Mouse (Mus musculus) forebrain, postnatal 0 days (tissue): ENCODE data around the gene Afap1. TPM values are rescaled to one million over a fixed set of nuclear protein-coding genes. Genes with fewer than 3 reads are reported as not detected.

Experiments used
- ATAC-seq: fragments of 200-750 bp; cut with Nextera tagmentation; 2 replicates; pipeline ENCODE4 v1.8.0; 2017; ENCODE audit warnings: mild to moderate bottlenecking, moderate library complexity
- DNase-seq: peaks from one replicate; pipeline ENCODE4 v3.0.0-alpha.2; 2015
- H3K27ac ChIP-seq: fragments of 300-500 bp; sonication (generic); 2 replicates; pipeline ENCODE4 v1.5.1; 2014; ENCODE audit warnings: low read depth, mild to moderate bottlenecking, antibody characterized with exemption, low read length, moderate library complexity, mixed read lengths
- H3K27me3 ChIP-seq: fragments of 300-500 bp; sonication (generic); 2 replicates; pipeline ENCODE4 v1.6.1; 2014; ENCODE audit warnings: mild to moderate bottlenecking, low read length, mixed read lengths; ENCODE audit not compliant: insufficient read depth
- H3K36me3 ChIP-seq: fragments of 300-500 bp; sonication (generic); 2 replicates; pipeline ENCODE4 v1.6.1; 2014; ENCODE audit warnings: mild to moderate bottlenecking, moderate library complexity; ENCODE audit not compliant: insufficient read depth
- H3K4me1 ChIP-seq: fragments of 300-500 bp; sonication (generic); 2 replicates; pipeline ENCODE4 v1.6.1; 2014; ENCODE audit warnings: antibody characterized with exemption; ENCODE audit not compliant: insufficient read depth
- H3K4me2 ChIP-seq: fragments of 300-500 bp; sonication (generic); 2 replicates; pipeline ENCODE4 v1.6.1; 2014; ENCODE audit warnings: low read depth, mild to moderate bottlenecking, moderate library complexity
- H3K4me3 ChIP-seq: fragments of 300-500 bp; sonication (generic); 2 replicates; pipeline ENCODE4 v1.5.1; 2014; ENCODE audit warnings: low read depth, low read length, mixed read lengths
- H3K9ac ChIP-seq: fragments of 300-500 bp; sonication (generic); 2 replicates; pipeline ENCODE4 v1.6.1; 2014; ENCODE audit warnings: mild to moderate bottlenecking
- H3K9me3 ChIP-seq: fragments of 300-500 bp; sonication (generic); 2 replicates; pipeline ENCODE4 v1.6.1; 2016; ENCODE audit warnings: low read length
- CTCF ChIP-seq: sonication (generic); IDR thresholded peaks from 2 replicates; pipeline ENCODE4 v1.5.1; 2016; ENCODE audit warnings: antibody characterized with exemption, control low read depth, low read depth
- WGBS: fragments of 180-500 bp; shearing (Covaris S2); extraction: QIAGEN DNeasy Blood & Tissue Kit; methylation state at CpG from one replicate; pipeline ENCODE4 v1.1.7; 2014; 5-methylcytosine and 5-hydroxymethylcytosine counted together
- polyA plus RNA-seq: library from polyadenylated mRNA; unstranded; fragments of >200 nt; fragmentation: Nextera tagmentation; extraction: Ambion mirVana; gene quantifications from 2 replicates; pipeline ENCODE4 v1.2.1, GENCODE M21; 2015
- total RNA-seq: library from RNA; depleted of rRNA; stranded (reverse); fragments of >200 nt; gene quantifications from 2 replicates; pipeline ENCODE4 v1.2.3, GENCODE M21; 2014

Gene Afap1
- total and polyA plus RNA-seq, 2 experiments from 2014 or later = 48.2 to 49.3 TPM

- 87% methylated on average over 2 of the region's 2 CpGs for WGBS
- no peak for TF ChIP-seq CTCF
- no peak overlapping the region for H3K27ac ChIP-seq
- H3K4me3 ChIP-seq = no peak overlapping the region
- no peak for ATAC-seq
- H3K9me3 ChIP-seq = no peaks in the 10 kb centered on the region
- no peak overlapping the region for H3K9ac ChIP-seq
- H3K4me1 ChIP-seq = no peaks in the 10 kb centered on the region
- H3K36me3 ChIP-seq = peaks cover 43% of the 10 kb centered on the region
- H3K4me2 ChIP-seq = no peak overlapping the region
- no peak for DNase-seq
- no peaks in the 10 kb centered on the region for H3K27me3 ChIP-seq
Measured at GRCm38 (mm10) chr5:35946841-35947240, 53.7 kb downstream of the Afap1 start.

DNA sequence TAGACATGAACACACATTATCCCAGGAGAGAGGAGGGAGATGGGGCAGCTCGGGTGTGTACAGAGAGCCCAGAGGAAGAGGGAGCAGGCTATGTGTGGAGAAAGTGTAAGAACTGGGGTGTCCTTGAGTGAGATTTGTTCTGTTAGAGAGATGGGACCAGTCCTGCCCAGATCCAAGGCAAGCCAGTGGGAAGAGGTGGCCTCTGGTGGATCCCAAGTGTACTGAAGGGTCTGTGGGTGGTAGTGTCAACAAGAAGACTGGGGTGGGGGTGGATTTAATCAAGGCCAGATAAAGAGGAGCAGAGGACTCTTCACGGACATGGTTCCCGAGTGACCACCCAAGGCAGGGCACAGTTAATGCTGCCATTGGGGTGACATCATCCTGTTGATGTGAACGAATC is 54.3 kb downstream of the Afap1 start:
- Histone ChIP-seq H3K27me3 (no peaks in the 10 kb centered on the region), H3K27ac (no peak overlapping the region), H3K4me2 (no peak overlapping the region), H3K9ac (no peak overlapping the region), H3K4me3 (no peak overlapping the region), H3K36me3 (peaks cover 48% of the 10 kb centered on the region), H3K9me3 (no peaks in the 10 kb centered on the region), H3K4me1 (no peaks in the 10 kb centered on the region)
- no peak for ATAC-seq
- DNase-seq = no peak
- TF ChIP-seq CTCF = peak; percentile 22; the same call in 1 of the 2 replicates
- WGBS = 73% methylated on average over 4 of the region's 4 CpGs

- no peak for ATAC-seq
- Histone ChIP-seq H3K9ac (no peak overlapping the region), H3K9me3 (no peaks in the 10 kb centered on the region), H3K27ac (no peak overlapping the region), H3K27me3 (no peaks in the 10 kb centered on the region), H3K4me2 (no peak overlapping the region), H3K4me3 (no peak overlapping the region), H3K36me3 (peaks cover 54% of the 10 kb centered on the region), H3K4me1 (no peaks in the 10 kb centered on the region)
- WGBS = 78% methylated on average over 15 of the region's 15 CpGs
- TF ChIP-seq CTCF = no peak
- no peak for DNase-seq
Measured at GRCm38 (mm10) chr5:35948225-35948975, 55.3 kb downstream of the Afap1 start.

GRCm38 (mm10) chr5:35949061-35949460 is 55.9 kb downstream of the Afap1 start:
- TF ChIP-seq CTCF = no peak
- peaks cover 54% of the 10 kb centered on the region for H3K36me3 ChIP-seq
- H3K4me2 ChIP-seq = no peak overlapping the region
- DNase-seq (no peak), ATAC-seq (no peak)
- no peak overlapping the region for H3K9ac ChIP-seq
- H3K9me3 ChIP-seq = no peaks in the 10 kb centered on the region
- 83% methylated on average over 5 of the region's 5 CpGs for WGBS
- H3K4me3 ChIP-seq = no peak overlapping the region
- no peaks in the 10 kb centered on the region for H3K27me3 ChIP-seq
- no peak overlapping the region for H3K27ac ChIP-seq
- H3K4me1 ChIP-seq = 0 out of 2 replicates have a peak, but pooled peaks cover 4% of the 10 kb centered on the region

- Histone ChIP-seq H3K4me3 (no peak overlapping the region), H3K4me1 (peaks cover 5% of the 10 kb centered on the region; the same call in 1 of the 2 replicates), H3K4me2 (no peak overlapping the region), H3K36me3 (peaks cover 48% of the 10 kb centered on the region), H3K27me3 (no peaks in the 10 kb centered on the region), H3K27ac (no peak overlapping the region), H3K9me3 (no peaks in the 10 kb centered on the region), H3K9ac (no peak overlapping the region)
- no peak for TF ChIP-seq CTCF
- DNase-seq (no peak), ATAC-seq (no peak)
- 85% methylated on average over 7 of the region's 7 CpGs for WGBS
Measured at GRCm38 (mm10) chr5:35950504-35950903, 57.4 kb downstream of the Afap1 start.

DNA sequence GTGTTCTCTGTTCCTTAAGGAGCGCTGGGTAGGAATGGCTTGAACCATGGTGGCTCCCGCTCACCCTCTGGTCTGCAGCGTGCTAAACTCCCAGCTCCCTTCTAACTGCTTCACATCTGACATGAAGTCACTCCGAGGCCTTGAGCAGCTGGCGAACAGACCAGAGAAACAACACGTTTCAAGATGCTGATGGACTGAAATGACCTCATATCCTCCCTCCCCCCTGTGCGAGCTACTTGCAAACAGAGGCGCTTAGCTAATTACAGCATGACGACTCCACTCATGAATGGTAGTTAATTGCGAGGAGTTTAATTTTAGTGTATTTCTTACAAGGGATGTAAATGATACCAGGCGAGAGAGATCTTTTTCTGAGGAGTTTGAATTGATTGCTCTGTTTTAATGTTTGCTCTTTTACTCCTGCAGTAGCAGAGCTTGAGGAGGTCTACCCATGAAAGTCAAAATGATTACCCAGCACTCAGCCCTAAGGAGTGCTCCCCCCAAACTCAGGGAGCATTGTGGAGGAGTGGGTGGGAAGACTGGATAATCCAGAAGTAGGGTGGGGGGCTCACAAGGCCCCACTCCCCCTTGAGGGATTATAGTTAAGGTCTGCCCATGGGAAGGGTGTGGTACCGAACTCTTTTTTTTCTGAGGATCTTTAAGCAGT is 61.1 kb downstream of the Afap1 start:
- H3K9me3 ChIP-seq = no peaks in the 10 kb centered on the region
- no peak overlapping the region for H3K9ac ChIP-seq
- H3K4me3 ChIP-seq = no peak overlapping the region
- no peak overlapping the region for H3K4me2 ChIP-seq
- peaks cover 5% of the 10 kb centered on the region; the same call in 1 of the 2 replicates for H3K4me1 ChIP-seq
- DNase-seq (peak; percentile 67), ATAC-seq (peak; percentile 89)
- no peaks in the 10 kb centered on the region for H3K27me3 ChIP-seq
- peaks cover 42% of the 10 kb centered on the region for H3K36me3 ChIP-seq
- peak overlapping the region; percentile 62 for H3K27ac ChIP-seq
- TF ChIP-seq CTCF = no peak
- 32% methylated on average over 12 of the region's 12 CpGs for WGBS

GRCm38 (mm10) chr5:35956268-35956667 is 63.1 kb downstream of the Afap1 start:
- H3K27me3 ChIP-seq = no peaks in the 10 kb centered on the region
- ATAC-seq (no peak), DNase-seq (no peak)
- no peak for TF ChIP-seq CTCF
- 85% methylated on average over 1 of the region's 1 CpGs for WGBS
- H3K4me3 ChIP-seq = no peak overlapping the region
- H3K9ac ChIP-seq = no peak overlapping the region
- H3K36me3 ChIP-seq = peaks cover 30% of the 10 kb centered on the region
- no peak overlapping the region for H3K4me2 ChIP-seq
- H3K27ac ChIP-seq = no peak overlapping the region
- no peaks in the 10 kb centered on the region for H3K9me3 ChIP-seq
- H3K4me1 ChIP-seq = peaks cover 5% of the 10 kb centered on the region; the same call in 1 of the 2 replicates
